Mouse (Mus musculus) gastrocnemius, postnatal 10 days (tissue): ENCODE results near the gene Prkaa1. TPM values are rescaled to one million over a fixed set of nuclear protein-coding genes. Genes with fewer than 3 reads are reported as not detected.
"Not testable (repeated sequence)": the region's sequence is repeated elsewhere in the genome, so short reads cannot be mapped to it uniquely, and the experiment has no call there.

ENCODE experiments used
- DNase-seq: peaks from one replicate; pipeline ENCODE4 v3.0.0; 2021; ENCODE audit warnings: mixed read lengths
- total RNA-seq, 2 experiments: library from RNA; stranded (reverse); gene quantifications; 2 replicates each; pipeline ENCODE4 v1.2.3; 2021

Gene Prkaa1
- total RNA-seq, 2 experiments from 2014 or later: 13.0 to 15.1 TPM

GRCm38 (mm10) chr15:5165121-5165773 lies 21.6 kb downstream of the Prkaa1 start:
- DNase-seq: no peak

GRCm38 (mm10) chr15:5173217-5173820 lies 29.7 kb downstream of the Prkaa1 start:
- no peak for DNase-seq

- no peak for DNase-seq
Measured at GRCm38 (mm10) chr15:5184668-5185330, 41.1 kb downstream of the Prkaa1 start.

GRCm38 (mm10) chr15:5185366-5186292 lies 42.0 kb downstream of the Prkaa1 start, which contains the start of gene Ttc33:
Ttc33 (plus strand) TSS chr15:5185525.
- peak; percentile 68 for DNase-seq

- no peak for DNase-seq
Measured at GRCm38 (mm10) chr15:5186293-5186675, 42.6 kb downstream of the Prkaa1 start.

- no peak for DNase-seq
Measured at GRCm38 (mm10) chr15:5187116-5187515, 43.5 kb downstream of the Prkaa1 start.

GRCm38 (mm10) chr15:5188029-5188428 lies 44.4 kb downstream of the Prkaa1 start:
- DNase-seq: no peak

GRCm38 (mm10) chr15:5189504-5190093 lies 45.9 kb downstream of the Prkaa1 start:
- peak; percentile 15 for DNase-seq

GRCm38 (mm10) chr15:5193833-5194232 lies 50.2 kb downstream of the Prkaa1 start:
- no peak for DNase-seq

- no peak for DNase-seq
Measured at GRCm38 (mm10) chr15:5194446-5194845, 50.8 kb downstream of the Prkaa1 start.

- no peak for DNase-seq
Measured at GRCm38 (mm10) chr15:5194931-5195330, 51.3 kb downstream of the Prkaa1 start.

GRCm38 (mm10) chr15:5195987-5196514 lies 52.4 kb downstream of the Prkaa1 start:
- no peak for DNase-seq

GRCm38 (mm10) chr15:5196691-5197090 lies 53.0 kb downstream of the Prkaa1 start:
- DNase-seq: no peak

- no peak for DNase-seq
Measured at GRCm38 (mm10) chr15:5205222-5205621, 61.6 kb downstream of the Prkaa1 start.

GRCm38 (mm10) chr15:5209116-5209515 lies 65.5 kb downstream of the Prkaa1 start:
- DNase-seq: no peak

GRCm38 (mm10) chr15:5220491-5220890 lies 76.8 kb downstream of the Prkaa1 start:
- DNase-seq: no peak

- not testable (repeated sequence) for DNase-seq
Measured at GRCm38 (mm10) chr15:5230746-5231145, 87.1 kb downstream of the Prkaa1 start.
